Mouse (Mus musculus) urinary bladder, postnatal 10 days (tissue): Measurements from ENCODE around the gene Ankfy1.

Experiments used
- DNase-seq: peaks from one replicate; pipeline ENCODE4 v3.0.0; 2022; ENCODE audit warnings: low spot score

Ankfy1 gene

DNA sequence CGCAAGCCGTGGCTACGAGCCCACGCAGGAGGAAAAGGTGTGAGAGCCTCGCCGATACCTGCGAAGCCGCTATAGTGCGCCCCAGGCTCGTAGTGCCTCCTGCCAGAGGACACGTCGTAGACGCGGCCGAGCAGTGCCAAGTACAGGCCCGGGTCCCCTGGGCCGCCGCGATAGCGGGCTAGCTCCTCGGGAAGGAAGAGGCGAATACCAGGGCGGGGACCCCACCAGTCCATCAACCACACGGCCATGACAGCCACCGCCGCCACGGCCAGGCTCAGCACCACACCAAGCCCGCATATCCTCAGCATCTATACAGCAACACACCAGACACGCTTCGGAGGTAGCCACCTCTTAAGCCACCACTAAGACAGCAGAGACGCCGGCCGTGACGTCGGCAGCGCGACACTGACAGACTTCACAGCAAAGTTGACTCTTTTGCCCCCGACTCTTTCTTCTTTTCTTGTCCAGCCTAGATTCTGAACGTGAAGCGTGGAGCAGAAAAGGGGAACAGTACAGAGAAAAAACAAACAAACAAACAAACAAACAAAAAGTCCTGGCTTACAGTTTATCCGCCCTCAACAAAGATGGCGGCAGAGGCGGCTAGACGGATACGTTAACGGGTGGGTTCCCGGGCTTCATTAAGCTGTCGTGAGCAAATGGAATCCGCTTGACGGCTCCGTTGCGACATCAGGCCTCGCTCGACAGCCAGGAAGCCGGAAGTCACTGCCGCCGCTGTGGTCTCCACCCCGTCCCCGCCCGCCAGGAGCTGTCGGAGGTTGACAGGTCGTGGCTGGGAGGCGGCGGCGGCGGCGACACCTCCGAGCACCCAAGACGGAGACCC, 105.9 kb downstream of the Ankfy1 start, which contains the start of the genes Cyb5d2 and Zzef1:
Gene Cyb5d2, minus strand, starts transcription at position 688 of the 841 bp plus-strand sequence.
Gene Zzef1, plus strand, starts transcription at position 772 of the 841 bp plus-strand sequence.
- DNase-seq = peak; percentile 74

DNA sequence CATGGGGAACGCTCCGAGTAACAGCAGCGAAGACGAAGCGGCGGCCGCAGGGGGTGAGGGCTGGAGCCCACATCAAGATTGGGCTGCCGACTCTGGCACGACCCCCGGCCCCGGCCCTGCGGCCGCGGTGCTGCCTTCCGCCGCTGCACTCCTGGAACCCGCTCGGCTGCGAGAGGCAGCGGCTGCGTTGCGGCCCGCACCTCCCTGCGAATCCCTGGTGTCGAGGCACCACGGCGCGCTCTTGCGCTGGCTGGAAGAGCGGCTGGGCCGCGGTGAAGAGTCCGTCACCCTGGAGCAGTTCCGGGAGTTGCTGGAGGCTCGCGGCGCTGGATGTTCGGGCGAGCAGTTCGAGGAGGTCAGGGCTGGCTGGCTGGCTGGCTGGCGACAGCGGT, 106.5 kb downstream of the Ankfy1 start:
- DNase-seq = no peak

DNA sequence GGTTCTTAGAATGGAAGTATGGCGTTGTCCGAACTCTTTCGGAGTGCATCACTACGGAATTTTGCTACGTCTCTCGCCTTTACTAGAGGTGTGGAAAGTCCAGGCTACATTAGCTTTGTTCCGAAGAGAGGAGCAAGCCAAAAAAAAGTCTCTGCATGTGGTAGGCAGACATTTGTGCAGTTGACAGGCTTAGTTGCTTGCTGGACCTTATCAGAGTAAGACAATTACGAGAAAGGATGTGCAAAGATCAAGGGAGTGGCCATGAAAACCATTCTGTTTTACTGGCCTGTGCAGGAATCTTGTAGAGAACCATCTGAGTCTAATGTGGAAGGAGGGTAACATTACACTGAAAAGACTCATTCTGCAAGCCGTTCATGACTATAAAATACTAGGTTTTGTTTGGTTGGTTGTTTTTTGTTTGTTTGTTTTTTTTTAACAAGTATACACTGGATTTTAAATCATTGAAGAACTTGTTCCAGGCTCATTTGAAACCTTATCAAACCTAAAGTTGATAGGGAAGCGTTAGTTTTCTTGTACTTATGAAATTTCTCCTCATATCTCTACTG, 107.0 kb downstream of the Ankfy1 start:
- no peak for DNase-seq

DNA sequence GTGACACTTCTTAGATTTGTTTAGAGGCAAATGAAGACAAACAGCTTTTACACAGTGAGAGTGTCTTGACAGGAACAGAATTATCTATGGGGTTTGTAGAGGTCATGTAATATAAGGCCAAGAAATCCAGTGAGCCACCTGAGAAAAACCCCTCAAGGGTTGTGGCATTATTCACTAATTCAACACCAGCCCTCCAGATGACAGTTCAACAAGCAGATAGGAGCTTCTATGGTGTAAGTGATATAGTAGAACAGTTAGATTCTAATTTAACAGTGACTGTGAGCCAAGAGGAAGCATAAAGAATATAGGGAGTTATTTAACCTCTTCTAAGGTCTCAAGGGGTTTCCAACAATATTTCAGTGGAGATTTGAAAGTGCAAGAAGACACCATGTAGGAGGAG, 108.3 kb downstream of the Ankfy1 start:
- no peak for DNase-seq

DNA sequence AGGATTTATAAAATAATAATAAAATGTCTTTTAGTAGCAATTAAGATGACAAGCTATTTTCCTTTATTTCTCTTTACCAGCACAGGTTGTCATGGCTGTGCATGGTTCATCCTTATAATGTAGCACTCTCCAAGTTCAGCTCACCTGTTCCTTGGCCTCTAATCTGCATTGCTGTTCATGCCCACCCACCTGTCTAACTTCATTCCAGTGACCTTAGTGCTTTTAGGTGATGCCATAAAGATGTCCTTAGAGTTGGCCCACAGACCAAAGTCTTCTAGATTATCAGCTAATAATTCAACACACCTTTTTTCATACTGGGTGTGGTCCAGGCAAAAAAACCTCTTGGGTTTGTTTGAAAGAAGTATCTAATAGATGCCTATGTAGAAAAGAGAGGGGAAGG, 111.4 kb downstream of the Ankfy1 start:
- DNase-seq = no peak

DNA sequence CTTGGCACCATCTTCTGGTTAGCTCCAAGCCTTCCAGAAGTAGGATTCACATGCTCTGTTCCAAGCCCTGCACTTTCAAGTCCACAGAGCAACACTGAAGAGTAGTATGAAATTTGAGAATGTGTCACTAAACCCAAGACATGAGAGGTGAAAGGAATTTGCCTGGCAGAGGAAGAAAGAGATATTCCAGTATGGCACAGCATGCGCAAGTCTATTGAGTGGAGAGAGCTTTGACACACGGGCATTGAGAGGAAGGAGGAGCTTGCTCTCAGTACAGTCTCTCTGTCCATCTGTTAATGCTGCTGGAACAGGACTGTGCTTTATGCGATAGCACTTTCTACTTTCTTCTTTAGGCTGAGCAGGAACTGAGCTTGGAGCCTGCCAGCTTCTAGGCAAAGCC, 113.2 kb downstream of the Ankfy1 start:
- no peak for DNase-seq

DNA sequence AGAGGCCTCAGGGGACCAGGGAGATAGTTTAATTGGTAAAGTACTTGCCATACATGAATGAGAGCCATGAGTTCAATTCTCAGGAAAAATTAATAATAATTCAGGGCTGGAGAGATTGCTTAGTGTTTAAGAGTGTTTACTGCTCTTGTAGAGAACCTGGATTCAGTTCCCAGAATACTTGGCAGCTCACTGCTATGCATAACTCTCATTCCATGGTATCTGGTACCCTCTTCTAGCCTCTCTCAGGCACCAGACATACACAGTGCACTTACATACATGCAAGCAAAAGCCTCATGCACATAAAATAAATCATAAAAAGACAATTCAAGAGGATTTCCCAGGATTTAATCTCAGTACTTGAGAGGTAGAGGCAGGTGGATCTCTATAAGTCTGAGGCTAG, 114.8 kb downstream of the Ankfy1 start:
- DNase-seq = no peak

DNA sequence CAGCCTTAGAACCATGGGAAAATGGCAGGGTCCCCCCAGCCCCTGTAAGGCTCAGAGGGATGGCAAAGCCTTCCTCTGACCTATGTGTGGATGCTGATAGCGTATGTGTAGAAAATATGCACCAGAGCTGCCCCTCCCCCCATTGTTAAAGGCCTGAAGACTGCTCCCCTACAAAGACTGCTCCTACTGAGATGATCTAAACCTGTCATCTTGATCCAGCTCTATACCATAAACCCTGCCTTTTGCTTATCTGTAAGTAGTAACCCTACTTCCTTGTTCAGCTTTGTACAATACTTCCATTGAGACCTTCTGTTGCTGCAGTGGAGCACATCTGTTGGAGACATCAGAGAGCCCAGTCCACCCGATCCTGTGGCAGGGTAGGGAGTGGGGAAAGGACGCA, 115.4 kb downstream of the Ankfy1 start:
- DNase-seq = no peak

DNA sequence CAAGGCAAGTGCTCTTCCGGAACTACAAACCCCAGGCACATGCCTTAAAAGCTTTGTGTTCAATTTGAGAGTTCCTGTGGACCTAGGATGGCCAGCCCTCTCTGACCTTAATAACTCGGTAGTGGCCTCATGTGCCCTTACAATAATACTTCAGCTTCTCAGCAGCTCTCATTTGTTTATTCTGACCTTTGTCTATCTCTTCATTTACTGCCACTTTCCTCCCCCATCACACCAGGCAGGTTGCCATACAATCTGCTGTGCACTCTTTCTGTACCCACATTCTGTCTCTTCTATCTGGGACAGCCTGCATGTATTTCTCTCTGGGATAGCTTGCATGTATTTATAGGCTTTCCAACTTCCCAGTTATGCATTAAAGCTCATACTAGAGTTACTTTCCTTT, 116.8 kb downstream of the Ankfy1 start:
- DNase-seq = no peak

DNA sequence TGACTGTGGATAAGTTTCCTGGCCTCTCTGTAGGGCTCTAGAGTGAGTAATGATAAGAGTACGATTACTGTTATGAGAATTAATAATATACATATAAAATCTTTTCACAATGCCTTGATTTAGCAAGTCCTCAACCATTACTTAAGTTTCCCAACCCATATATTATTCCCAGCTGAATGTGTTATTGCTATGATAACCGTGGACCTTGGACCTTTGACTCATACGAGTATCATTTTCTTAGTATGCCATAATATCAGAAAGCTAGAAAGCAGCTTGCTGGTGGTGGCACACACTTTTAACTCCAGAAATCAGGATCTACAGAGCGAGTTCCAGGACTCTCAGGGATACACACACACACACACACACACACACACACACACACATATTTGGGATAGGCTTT, 118.2 kb downstream of the Ankfy1 start:
- DNase-seq = no peak

DNA sequence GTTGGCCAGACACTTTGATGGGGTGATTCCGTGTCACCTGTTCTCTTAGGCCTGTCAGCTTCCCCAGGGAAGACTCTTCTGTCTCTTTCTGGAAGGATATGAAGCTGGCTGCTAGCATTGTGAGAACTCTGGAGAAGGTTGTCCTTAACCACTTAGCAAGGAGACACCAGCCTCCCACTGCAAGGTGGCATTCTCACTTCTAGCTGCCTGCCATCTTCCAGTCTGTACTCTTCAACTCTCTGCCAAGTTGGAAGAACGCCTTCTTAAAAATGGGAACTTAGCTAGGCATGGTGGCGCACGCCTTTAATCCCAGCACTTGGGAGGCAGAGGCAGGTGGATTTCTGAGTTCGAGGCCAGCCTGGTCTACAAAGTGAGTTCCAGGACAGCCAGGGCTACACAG, 123.9 kb downstream of the Ankfy1 start:
- no peak for DNase-seq

DNA sequence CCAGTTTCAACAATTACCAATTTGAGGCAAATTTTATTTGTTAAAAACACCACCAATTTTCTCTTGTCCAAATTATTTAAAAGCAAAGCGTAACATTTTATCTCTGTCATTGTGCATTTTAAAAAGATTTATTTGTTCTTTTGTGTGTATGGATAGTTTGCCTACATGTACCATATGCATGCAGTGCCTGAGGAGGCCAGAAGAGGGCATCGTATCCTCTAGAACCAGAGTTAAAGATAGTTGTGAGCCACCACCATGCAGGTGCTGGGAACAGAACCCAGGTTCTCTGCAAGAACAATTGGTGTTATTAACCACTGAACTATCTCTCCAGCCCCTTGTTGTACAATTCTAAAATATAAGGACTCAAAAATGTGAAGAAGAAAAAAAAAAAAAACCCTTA, 124.4 kb downstream of the Ankfy1 start:
- DNase-seq = no peak

DNA sequence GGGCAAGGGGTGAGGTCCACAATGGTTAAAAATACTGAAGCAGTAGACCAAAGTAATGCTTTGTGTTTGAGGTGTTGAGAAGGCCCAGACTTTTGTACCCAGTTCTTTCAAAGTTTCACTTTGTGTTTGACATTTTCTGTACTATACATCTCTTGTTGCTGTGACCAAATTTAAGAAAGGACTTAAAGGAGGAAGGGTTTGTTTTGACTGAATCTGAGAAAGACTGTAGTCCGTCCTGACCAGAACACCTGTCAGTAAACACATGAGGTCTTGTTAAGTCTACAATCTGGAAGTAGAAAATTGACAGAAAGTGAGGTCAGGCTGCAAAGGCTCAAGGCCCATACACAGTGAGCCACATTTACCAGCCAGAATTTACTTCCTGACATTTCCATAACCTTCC, 127.1 kb downstream of the Ankfy1 start:
- DNase-seq = no peak

DNA sequence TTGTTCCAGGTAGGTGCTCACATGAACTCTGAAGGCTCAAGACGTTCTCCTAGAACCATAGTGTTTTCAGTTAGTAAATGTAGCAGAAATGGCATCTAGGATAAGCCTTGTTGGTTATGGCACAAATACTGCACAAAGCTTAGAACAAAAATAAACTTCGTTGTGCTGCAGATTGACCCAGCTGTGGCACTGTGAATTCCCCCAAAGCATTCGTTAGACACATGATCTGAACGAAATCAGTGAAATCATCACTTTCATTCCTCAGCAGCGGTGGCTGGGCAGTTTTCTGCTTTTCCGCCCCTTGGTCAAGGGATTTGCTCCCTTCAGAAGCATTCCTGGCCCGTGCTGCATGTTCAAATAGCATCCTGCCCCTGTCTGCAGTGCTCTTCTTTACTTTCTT, 128.3 kb downstream of the Ankfy1 start:
- DNase-seq = no peak

DNA sequence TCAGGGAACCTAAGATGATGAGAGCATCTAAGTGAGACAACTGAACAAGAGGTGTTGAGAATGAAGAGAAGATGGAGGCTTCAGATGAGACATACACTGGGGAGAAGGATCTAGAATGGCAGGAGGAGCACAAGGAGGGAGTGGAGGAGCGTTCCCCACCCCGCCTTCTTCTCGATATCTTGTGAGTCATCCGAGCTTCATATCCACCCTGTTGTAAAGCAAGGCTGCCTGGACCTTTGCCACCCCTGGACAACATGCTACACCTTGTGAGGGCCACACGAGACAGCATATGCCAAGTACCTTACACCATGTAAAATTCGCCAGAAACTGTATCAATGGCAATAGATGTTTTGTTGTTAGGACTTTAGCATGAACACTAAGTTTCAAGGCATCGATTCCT, 131.2 kb downstream of the Ankfy1 start:
- no peak for DNase-seq
